Mouse (Mus musculus): ENCODE measurements around the gene Gm20388.
A peak's percentile ranks its signal among the peaks of the same experiment; 100 is the strongest.

Gm20388 gene

GRCm38 (mm10) chr8:120012927-120013326, 102.3 kb downstream of the Gm20388 start:
- DNase-seq (ENCODE audit: low spot score), result peak; percentile 73

DNA sequence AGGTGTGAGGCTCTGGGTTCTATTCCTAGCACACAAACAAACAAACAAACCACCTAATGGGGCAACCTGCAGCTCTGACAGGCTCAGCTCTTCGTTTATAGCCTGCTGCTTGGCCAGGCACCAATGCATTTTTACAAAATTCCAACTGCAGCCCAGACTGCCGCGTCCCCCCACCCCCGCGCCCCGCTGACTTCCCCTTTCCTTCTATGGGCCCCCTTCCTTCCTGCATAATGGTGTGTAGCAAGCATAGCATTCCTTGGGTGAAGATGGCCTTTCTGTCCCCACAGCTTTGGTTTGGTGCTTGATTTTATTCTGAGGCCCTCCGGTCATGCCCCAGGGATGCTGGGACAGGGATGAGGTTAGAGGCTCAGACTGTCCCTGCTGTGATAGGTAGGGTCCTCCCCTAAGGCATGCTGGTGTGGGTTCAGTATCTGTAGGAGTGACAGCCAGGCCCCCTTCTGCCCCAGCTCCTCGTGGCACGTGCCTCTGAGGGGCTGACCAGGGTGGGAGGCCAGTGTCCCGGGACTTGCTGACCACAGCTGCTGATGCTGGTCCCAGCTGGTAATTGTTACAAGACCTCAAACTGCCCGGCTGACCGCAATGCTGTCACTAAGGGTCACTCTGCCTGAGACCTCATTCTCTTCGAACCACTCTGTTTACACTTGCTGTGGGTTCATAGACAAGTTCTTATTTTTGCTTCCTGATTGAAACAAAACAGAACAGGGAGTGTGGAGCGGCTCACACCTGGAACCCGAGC, 103.8 kb downstream of the Gm20388 start:
- no peak for DNase-seq (ENCODE audit: low spot score)

GRCm38 (mm10) chr8:120015916-120016315, 105.3 kb downstream of the Gm20388 start:
- no peak for DNase-seq (ENCODE audit: low spot score)

GRCm38 (mm10) chr8:120016424-120016823, 105.8 kb downstream of the Gm20388 start:
- no peak for DNase-seq (ENCODE audit: low spot score)

- DNase-seq (ENCODE audit: low spot score), result no peak
Observed at GRCm38 (mm10) chr8:120017349-120017748, 106.7 kb downstream of the Gm20388 start.

- no peak for DNase-seq (ENCODE audit: low spot score)
Observed at GRCm38 (mm10) chr8:120017786-120018185, 107.1 kb downstream of the Gm20388 start.

- peak; percentile 38 for DNase-seq (ENCODE audit: low spot score)
Observed at GRCm38 (mm10) chr8:120018379-120018778, 107.7 kb downstream of the Gm20388 start.

- DNase-seq (ENCODE audit: low spot score), result no peak
Observed at GRCm38 (mm10) chr8:120019297-120019696, 108.7 kb downstream of the Gm20388 start.

DNA sequence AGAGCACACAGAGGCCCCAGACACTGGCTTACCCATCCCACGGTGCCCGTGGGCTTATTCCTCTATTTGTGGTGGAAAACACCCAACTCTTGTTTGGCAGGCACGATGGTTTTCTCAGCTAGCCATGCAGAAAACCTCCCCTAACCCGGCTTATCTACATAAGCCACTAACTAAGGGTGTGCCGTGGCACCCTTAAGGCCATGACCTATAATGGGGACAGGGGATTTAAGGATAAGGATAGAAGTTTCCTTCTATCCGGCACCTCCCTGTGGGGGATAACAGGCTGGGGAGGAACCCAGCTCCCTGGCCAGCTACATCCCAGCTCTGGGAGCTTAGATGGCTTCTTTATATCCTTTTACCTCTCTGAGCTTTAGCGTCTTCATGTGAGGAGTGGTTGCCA, 109.7 kb downstream of the Gm20388 start:
- DNase-seq (ENCODE audit: low spot score), result no peak

- DNase-seq (ENCODE audit: low spot score), result no peak
Observed at GRCm38 (mm10) chr8:120026199-120026598, 115.6 kb downstream of the Gm20388 start.

DNA sequence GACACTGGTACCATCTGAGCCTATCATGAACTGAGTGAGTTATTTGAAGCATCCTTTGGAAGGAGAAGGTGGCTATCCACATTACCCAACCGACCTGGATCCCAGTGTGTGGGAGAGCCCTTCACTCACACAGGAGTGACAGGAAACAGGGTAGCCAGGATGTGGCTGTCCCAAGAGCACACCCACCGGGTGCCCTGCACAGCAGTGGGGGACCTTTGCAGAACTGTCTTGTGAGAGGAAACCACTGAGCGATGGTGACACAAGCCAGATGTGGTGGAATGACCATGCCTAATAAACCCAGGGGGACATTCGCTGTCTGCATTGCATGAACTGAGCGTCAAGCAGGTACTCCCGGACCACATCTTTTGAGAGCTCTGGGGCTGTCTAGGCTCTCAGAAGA, 116.3 kb downstream of the Gm20388 start:
- no peak for DNase-seq (ENCODE audit: low spot score)

DNA sequence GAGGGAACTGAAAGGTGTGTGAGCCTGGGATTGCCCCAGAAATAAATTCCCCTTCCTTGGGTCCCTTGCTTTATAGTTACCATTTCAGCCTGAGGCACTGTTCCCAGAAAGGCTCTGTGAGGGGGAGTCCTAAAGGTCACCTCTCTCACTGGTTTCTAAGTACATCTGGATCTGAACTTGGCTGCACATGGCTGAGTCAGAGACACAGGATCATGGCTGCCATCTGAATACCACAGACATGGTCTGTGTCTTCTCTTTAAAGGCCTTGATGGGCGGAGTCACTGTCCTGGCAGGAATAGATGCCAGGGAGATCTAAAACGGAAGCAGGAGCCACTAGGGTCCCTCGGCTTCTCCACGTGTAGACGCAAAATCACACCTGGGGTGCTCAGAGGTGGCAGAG, 119.8 kb downstream of the Gm20388 start:
- DNase-seq (ENCODE audit: low spot score), result no peak

- no peak for DNase-seq (ENCODE audit: low spot score)
Observed at GRCm38 (mm10) chr8:120032549-120033208, 122.0 kb downstream of the Gm20388 start.

- DNase-seq (ENCODE audit: low spot score), result peak; percentile 54
Observed at GRCm38 (mm10) chr8:120034471-120034870, 123.8 kb downstream of the Gm20388 start.

DNA sequence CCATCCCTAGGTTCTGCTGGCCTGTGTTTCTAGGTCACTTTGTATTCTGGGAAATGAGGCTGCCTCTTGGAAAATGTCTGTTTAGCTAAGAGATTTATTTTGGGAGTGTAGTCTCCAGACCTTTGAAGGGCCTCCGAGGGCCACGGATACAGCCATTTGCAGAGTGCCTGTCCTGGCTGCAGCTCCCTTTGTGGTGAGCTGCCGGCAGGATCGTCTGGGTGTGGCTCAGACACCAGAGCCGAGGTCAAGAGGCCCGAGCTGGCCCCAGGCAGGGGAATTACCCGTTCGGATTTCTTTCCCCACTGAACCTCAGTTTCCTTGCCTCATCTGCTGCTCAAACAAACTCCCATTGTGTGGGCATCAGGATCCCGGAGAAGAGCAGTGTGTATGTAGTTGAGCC, 125.5 kb downstream of the Gm20388 start:
- peak; percentile 63 for DNase-seq (ENCODE audit: low spot score)

DNA sequence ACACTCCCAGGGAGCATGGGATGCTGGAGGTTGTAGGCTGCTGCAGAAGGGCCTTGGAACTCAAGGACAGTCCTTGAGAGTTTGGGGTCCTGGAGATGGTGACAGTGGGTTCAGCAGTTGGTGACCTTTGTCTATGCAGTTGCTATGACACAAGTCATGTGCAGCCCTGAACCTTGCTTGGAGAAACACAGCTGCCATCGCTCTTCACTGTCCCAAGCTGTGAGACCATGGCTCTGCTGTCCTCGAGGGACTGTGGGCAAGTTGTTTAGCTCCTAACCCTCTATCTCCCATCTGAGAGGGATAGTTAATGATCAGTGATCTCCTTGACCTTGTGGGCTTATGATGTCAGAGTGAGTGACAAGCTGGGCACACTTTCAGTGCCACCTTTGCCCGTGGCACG, 125.9 kb downstream of the Gm20388 start:
- no peak for DNase-seq (ENCODE audit: low spot score)

- no peak for DNase-seq (ENCODE audit: low spot score)
Observed at GRCm38 (mm10) chr8:120037199-120037598, 126.6 kb downstream of the Gm20388 start.

GRCm38 (mm10) chr8:120037611-120038010, 127.0 kb downstream of the Gm20388 start:
- DNase-seq (ENCODE audit: low spot score), result no peak

DNA sequence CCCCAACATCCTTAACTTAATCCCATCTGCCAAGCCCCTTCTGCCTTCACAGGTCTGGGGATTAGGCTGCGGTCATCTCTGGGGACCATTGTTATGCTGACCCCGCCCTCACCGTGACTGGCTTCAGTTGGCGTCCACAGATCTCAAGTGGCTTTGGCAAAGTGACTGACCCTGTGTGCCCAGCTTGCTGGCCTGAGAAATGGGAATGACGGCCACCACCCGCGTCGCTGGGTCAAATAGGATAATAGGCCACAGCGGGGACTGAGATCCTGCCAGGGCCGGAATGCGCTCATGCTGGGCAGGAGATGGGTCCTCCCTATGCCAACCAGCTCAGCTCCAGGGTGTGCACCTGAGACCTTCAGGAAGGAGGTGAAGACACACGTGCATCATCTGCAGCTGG, 128.1 kb downstream of the Gm20388 start:
- DNase-seq (ENCODE audit: low spot score), result no peak

DNA sequence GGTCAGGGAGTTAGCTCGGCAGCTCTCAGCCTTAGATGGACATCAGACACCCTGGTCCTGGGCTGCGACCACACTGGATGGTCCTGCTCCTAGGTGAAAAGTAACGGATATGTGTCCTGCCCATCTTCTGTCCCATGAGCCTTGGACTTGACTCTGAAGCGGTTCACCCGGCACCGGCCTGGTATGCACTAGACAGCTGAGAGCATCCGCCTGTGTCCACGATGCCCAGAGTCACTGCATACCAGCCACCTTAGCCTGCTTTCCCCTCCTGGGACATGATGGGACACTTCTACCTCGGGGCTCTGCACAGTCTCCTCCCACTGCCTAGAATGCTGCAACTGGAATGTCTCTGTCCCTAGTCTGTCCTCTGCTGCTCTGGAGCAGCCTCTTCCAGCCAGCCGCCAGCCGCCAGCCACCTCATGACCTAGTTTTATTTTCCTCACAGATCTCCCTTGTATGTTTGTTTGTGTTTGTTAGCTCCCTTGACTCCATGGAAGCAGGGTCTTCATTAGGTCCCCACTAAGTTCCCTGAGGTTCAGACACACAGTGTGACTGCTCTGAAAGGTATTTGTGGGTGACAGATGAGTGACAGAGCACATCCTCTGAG, 128.8 kb downstream of the Gm20388 start:
- DNase-seq (ENCODE audit: low spot score), result peak; percentile 40

DNA sequence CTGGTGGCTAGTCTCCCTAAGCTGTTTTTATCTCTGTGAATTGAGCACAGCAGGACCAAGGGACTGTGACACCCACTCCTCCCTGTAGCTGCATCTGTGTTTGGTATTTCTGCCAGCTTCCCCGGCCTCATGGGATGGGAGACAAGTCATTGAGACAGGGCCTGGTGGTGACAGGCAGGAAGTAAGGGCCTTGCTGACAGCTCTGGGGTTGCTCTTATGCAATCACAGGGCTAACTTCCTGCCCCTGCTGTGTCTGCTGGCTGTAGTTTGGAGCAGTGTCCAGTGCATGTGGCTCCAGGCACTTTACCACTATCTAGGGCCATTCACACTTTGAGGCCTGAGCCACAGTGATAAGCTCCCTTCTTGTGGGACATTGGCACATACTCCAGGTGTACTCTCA, 130.2 kb downstream of the Gm20388 start:
- DNase-seq (ENCODE audit: low spot score), result no peak

GRCm38 (mm10) chr8:120042542-120043312, 132.1 kb downstream of the Gm20388 start:
- DNase-seq (ENCODE audit: low spot score), result no peak
